Mouse (Mus musculus) G1E (cell line): ENCODE data around the gene Tmem116.

ENCODE experiments used
- CTCF ChIP-seq: IDR thresholded peaks from 2 replicates; pipeline ENCODE4 v1.5.1; 2012; ENCODE audit warnings: low read depth, low read length, inconsistent platforms, mixed read lengths
- GATA1 ChIP-seq: IDR thresholded peaks from 2 replicates; pipeline ENCODE4 v1.6.1; 2012; ENCODE audit warnings: borderline replicate concordance, low read length, inconsistent platforms, mixed read lengths
- GATA2 ChIP-seq: IDR thresholded peaks from 2 replicates; pipeline ENCODE4 v1.6.1; 2012; ENCODE audit warnings: low read depth, low read length, inconsistent platforms, borderline replicate concordance
- POLR2AphosphoS5 ChIP-seq: IDR thresholded peaks from 2 replicates; pipeline ENCODE4 v1.6.1; 2012; ENCODE audit warnings: low read depth, low read length, inconsistent platforms; ENCODE audit not compliant: insufficient replicate concordance
- TAL1 ChIP-seq: conservative IDR thresholded peaks from 2 replicates; pipeline ENCODE4 v1.6.1; 2012; ENCODE audit warnings: low read depth, low read length, inconsistent platforms, mixed read lengths

- TF ChIP-seq CTCF = no peak
- TF ChIP-seq GATA2 = no peak
- no peak for TF ChIP-seq POLR2AphosphoS5
- no peak for TF ChIP-seq GATA1
- TF ChIP-seq TAL1 = no peak
Observed at GRCm38 (mm10) chr5:121525774-121526450, 74.2 kb downstream of the Tmem116 start.
